Mouse (Mus musculus) macrophage (primary cell): ENCODE results near the gene D16Ertd472e. TPM values are rescaled to one million over a fixed set of nuclear protein-coding genes. Genes with fewer than 3 reads are reported as not detected.
A peak's percentile ranks its signal among the peaks of the same experiment; 100 is the strongest.

Source experiments
- H3K27ac ChIP-seq: fragments of 350-480 bp; formaldehyde crosslinking; 2 replicates; pipeline ENCODE4 v1.9.0; 2021
- H3K36me3 ChIP-seq: fragments of 350-480 bp; formaldehyde crosslinking; 2 replicates; pipeline ENCODE4 v1.9.0; 2021; ENCODE audit errors: inconsistent target
- H3K4me3 ChIP-seq: fragments of 350-480 bp; formaldehyde crosslinking; 2 replicates; pipeline ENCODE4 v1.9.0; 2021; ENCODE audit errors: inconsistent target
- H3K79me2 ChIP-seq: fragments of 350-480 bp; formaldehyde crosslinking; 2 replicates; pipeline ENCODE4 v1.9.0; 2021; ENCODE audit errors: inconsistent target
- WGBS: methylation state at CpG from one replicate; pipeline ENCODE4 v1.1.7; 2026; ENCODE audit warnings: inconsistent platforms; ENCODE audit not compliant: missing documents; 5-methylcytosine and 5-hydroxymethylcytosine counted together
- polyA plus RNA-seq: library from polyadenylated mRNA; stranded (reverse); fragments of 250-400 nt; gene quantifications from 3 replicates; pipeline ENCODE4 v1.2.4, GENCODE M21; 2018; ENCODE audit warnings: inconsistent platforms

Gene D16Ertd472e
- polyA plus RNA-seq, 1 experiment from 2014 or later: 1.3 TPM

DNA sequence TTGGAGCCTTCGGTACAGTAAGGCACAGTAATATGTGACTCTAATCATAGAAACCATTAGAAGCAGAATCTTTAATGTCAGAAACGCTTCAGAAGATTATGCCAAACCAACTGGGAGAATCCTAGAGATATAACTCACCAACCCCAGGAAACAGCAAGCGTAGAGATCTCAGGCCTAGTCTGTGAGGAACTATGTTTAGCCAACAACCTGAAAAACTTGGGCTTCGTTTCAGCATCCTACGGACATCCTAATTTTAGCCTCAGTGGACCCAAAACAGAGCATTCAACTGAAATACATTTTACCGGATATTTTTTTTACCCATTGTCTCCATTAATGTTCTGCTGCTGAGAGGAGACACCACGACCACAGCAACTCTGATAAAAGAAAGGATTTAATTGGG is 3.9 kb upstream of the D16Ertd472e start:
- no peak overlapping the region for H3K4me3 ChIP-seq
- no peaks in the 10 kb centered on the region for H3K79me2 ChIP-seq
- WGBS: 97% methylated on average over 7 of the region's 7 CpGs
- no peaks in the 10 kb centered on the region for H3K36me3 ChIP-seq
- H3K27ac ChIP-seq: no peak overlapping the region

DNA sequence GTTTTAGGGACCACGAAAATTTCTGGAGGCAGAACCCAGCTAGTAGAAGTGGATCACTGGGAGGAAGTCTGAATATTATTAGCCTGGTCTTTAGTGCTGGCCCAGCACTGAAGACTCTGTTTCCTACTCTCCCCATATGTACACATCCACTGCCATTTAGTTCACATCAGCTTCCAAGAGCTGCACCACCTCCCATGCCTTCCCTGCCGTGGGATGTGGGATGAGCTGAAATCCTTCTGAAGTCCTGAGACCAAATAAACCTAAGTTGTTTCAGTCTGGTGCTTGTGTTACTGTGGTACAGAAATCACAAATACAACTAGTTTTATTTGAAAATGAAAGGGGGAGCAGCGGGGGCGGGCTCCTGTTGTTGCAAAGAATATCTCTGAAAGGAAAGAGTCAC is 2.9 kb upstream of the D16Ertd472e start:
- 73% methylated on average over 4 of the region's 4 CpGs for WGBS
- no peaks in the 10 kb centered on the region for H3K79me2 ChIP-seq

DNA sequence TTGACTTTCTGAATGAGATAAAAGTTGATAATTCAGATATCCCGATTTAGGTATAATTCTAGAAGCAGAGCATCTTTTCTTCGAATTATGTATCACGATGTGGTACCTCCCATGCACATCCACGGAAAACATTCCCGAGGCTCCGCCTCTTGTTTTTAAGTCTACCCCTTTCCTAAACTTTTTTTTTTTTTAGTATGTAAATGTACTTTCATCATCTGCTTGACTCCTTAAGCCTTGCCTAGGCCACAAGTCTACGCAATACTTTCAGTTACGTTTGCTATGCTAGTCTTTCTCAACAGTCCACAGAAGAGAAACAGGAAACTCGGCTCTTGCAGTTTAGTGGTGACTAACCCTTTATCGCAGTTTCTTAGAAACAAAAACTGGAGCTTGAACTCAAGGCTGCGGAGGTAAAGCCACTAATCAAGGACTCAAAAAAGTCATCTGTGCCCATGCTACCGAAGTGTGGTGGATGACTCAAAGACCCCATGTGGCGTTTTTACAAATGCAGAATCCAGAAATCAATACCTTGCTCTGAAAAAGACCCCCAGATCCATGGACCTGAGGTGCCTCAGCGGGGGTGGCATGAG is 670 bp upstream of the D16Ertd472e start:
- 3% methylated on average over 14 of the region's 14 CpGs for WGBS
- Histone ChIP-seq H3K27ac (peak overlapping the region; percentile 54), H3K79me2 (no peaks in the 10 kb centered on the region), H3K4me3 (peak overlapping the region; percentile 47), H3K36me3 (no peaks in the 10 kb centered on the region)

More for the DNA sequence above, 2.9 kb upstream of the D16Ertd472e start:
- no peak overlapping the region for H3K4me3 ChIP-seq
- no peaks in the 10 kb centered on the region for H3K36me3 ChIP-seq
- no peak overlapping the region for H3K27ac ChIP-seq

DNA sequence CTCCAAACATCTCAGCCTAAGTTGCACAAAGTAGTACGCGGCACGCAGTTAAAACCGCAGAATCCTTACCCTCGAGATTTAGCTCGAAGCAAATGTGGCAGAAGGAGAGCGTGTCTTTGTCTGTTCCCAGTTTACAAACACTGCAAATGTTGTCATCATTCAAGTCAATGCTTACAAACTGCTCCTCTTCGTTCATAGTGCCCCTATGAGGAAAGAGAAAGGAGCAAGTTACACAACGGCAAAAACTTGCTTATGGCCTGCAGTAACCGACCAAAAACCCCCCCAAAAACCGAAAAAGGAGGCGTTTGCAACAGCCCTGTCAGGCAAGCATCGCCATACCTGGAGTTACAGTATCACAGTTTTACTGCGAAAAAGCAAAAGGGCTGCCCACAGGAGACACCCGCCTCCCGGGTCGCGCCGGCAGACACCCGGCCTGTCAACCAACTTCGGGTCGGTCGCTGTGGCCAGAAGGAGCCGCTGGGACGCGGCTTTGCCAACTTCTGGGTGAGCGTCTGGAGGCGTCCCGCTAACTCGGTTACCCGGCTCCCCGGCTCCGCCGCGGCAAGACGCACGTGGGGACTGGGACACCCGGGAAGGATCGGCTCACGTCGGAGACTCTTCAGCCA is 543 bp downstream of the D16Ertd472e start:
- under 1% methylated on average over 41 of the region's 41 CpGs for WGBS
- Histone ChIP-seq H3K4me3 (peak overlapping the region; percentile 57), H3K36me3 (no peaks in the 10 kb centered on the region), H3K27ac (0 out of 2 replicates have a peak overlapping the region, but pooled peaks have one; percentile 10), H3K79me2 (no peaks in the 10 kb centered on the region)

DNA sequence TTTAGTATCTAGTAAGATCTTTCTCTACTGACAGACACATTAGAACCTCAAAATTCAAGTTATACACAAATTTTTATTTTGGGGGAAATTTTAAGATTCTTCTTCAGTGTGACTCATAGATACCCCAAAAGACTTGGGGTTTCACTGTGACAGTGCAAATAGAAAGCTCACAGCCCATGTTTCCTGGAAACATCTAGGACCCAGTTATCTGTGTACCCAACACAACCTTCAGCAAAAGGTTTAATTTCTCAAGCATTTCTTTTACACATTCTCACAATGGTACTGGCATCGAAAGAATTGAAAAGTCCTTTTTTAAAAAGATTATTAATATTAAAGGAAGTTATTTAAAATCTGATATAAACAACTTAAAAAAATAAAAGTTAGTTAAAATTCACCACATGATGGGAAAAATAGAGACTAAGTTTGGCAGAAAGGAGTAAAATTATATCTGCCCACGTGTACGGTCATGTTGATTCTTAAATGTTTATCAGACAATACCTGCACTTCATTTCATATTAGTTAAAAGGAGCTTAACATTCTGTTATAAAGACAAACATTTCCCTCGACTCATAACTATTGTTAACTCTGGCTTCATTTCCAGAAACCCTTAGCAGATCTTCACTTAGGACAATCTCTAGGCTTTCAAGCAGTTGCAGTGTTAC is 1.2 kb downstream of the D16Ertd472e start:
- no peak overlapping the region for H3K27ac ChIP-seq
- no peaks in the 10 kb centered on the region for H3K36me3 ChIP-seq
- peak overlapping the region; percentile 57 for H3K4me3 ChIP-seq
- 35% methylated on average over 4 of the region's 4 CpGs for WGBS
- no peaks in the 10 kb centered on the region for H3K79me2 ChIP-seq

DNA sequence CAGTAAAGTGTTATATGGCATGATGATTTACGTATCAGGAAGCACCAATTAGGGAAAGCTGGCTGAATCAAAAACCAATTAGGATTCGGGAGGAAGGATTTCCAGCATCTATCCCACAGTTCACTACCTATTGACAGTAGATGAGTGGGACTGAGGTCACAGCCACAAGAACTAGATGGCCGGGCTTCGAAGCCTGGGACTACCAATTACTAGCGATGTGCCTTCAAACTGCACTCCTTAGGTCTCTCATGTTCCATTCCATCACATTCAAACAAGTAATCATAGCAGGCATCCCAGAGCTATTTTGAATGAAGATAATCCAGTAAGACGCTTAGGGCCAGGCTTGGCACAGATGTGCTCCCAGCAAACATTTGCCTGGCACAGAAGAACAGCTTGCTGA is 2.3 kb downstream of the D16Ertd472e start:
- Histone ChIP-seq H3K36me3 (no peaks in the 10 kb centered on the region), H3K4me3 (no peak overlapping the region), H3K27ac (no peak overlapping the region), H3K79me2 (no peaks in the 10 kb centered on the region)
- WGBS: 87% methylated on average over 6 of the region's 6 CpGs

DNA sequence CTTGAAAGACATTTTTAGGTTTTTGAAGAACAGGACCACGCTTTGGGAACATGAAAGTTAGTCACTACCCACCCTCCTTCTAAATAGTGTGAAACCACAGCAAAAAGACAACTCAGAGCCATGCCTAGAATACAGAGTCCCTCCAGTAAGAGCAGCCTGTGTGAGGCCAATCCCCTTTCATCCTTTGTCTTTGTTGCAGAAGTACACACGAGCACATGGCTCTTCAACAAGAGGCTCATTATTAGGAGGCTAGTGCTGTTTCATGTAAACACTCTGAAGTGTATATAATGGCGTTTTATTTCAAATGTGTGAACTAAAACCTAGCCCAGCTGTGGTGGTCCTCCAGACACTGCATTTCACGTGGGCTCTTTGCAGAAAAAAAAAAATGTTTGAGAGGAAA is 3.5 kb downstream of the D16Ertd472e start:
- H3K79me2 ChIP-seq: no peaks in the 10 kb centered on the region
- 73% methylated on average over 4 of the region's 4 CpGs for WGBS
- H3K4me3 ChIP-seq: no peak overlapping the region
- no peaks in the 10 kb centered on the region for H3K36me3 ChIP-seq
- H3K27ac ChIP-seq: no peak overlapping the region

DNA sequence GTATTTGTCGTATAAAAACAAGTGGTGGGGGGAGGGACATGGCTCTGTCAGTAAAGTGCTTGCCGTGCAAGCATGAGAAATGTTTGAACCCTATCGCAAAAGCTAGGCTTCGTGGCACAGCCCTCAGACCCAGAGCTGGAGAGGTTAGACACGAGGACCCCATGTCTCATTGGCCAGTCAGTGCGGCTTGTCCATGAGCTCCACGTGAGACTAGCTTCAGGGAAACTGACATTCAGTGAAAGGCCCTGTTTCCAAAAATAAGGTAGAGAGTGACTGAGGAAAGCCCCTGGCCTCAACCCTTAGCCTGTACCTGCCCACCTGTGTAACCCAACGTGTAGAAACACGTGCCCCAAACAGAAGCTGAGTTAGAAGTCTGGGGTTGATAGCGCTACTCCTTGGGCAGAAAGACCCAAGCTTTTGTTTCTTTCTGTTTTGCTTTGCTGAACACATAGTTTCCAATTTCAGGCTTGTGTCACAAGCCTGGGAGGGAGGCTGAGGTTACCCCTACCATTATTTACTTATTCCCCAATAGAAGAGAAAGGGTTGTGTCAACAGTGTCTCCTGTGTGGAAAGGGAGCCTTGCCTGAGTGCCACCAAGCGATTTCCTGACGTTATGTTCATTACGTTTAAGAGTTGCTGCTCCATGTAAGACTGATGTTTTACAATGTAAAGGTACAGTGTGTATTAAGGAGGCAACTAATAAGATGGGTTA is 12.2 kb downstream of the D16Ertd472e start:
- Histone ChIP-seq H3K36me3 (no peaks in the 10 kb centered on the region), H3K4me3 (no peak overlapping the region)

DNA sequence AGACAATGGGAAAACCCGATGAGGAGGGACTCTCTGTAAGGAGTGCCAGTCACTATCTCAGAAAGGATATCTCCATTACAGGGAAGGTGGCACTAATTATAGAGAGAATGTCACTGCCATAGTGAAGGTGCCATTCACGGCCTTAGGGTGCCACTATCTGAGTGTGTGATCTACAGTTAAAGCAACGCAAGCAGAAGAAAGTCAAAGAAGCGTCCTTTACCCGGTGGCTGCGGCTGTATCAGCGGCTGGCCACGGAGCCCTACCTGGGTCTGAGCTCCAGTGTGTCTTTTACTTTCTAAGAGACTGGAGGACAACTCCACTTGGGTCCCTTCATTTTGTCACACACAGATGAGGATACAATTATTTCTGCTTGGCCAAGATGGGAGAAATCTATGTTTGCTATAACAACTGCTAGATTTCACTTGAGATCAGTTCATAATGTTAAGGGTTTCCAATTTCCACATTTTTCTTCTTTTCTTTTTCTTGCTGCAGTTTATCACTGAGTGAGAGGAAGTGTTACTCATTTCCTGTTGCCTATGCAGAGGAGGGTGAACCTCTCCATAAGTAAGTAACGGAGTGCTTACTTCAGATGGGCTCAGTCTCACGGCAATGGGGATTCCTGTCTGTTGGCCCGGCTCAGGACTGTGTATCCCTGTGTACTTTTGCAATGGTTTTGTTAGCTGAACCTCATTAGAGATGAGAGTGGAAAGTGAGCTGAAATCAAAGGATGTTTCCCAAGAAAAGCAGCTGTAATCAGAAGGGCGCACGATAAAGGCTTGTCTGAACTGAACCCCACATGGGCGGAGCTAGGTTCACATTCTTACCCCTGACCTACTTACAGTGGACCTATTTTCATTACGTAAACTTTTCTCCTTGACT is 13.2 kb downstream of the D16Ertd472e start:
- 42% methylated on average over 15 of the region's 15 CpGs for WGBS
- Histone ChIP-seq H3K79me2 (no peaks in the 10 kb centered on the region), H3K4me3 (no peak overlapping the region), H3K27ac (peak overlapping the region; percentile 31), H3K36me3 (no peaks in the 10 kb centered on the region)

More for the DNA sequence above, 12.2 kb downstream of the D16Ertd472e start:
- WGBS: 77% methylated on average over 13 of the region's 13 CpGs
- no peaks in the 10 kb centered on the region for H3K79me2 ChIP-seq
- peak overlapping the region; percentile 31; the same call in 1 of the 2 replicates for H3K27ac ChIP-seq

DNA sequence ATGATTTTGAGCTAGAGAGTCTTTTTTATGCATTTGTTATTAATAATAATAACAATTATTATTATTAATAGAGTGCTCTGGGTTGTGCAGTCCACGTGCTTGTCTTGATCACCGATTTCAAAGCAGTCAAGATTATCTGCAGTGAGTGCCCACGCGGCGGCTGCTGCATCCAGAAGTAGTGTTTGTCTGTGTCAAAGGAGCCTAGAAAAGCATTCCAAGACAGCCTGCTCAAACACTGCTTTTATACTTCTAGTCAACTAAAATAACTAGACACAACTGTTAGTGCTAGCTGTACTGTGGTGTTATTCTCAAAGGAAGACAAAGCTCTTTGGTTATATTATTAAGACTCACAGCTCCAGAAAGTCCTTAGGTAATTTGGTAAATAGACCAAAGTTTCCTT is 15.9 kb downstream of the D16Ertd472e start:
- 98% methylated on average over 5 of the region's 5 CpGs for WGBS
- no peak overlapping the region for H3K4me3 ChIP-seq
- no peaks in the 10 kb centered on the region for H3K79me2 ChIP-seq
- no peak overlapping the region for H3K27ac ChIP-seq
- no peaks in the 10 kb centered on the region for H3K36me3 ChIP-seq

DNA sequence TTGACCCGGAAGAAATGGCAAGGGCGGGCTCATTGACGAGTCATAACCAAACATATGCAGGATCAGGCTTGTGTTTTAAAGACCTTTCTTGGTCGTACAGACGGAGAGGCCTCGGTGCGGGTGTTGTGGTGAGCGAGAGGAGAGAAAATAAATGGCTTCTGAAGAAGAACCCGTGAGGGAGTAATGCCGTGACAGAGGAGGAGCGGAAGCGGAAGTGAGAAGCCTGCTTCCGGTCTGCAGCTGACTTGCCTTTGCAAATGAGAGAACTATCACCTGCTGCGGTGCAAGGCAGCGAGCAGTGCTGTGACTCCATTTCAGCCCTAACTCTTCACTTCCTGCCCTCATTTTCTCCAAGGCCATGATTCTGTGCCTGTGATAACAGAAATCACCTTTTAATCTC is 16.4 kb downstream of the D16Ertd472e start:
- Histone ChIP-seq H3K27ac (no peak overlapping the region), H3K36me3 (no peaks in the 10 kb centered on the region), H3K4me3 (no peak overlapping the region), H3K79me2 (no peaks in the 10 kb centered on the region)
- WGBS: 70% methylated on average over 15 of the region's 15 CpGs

DNA sequence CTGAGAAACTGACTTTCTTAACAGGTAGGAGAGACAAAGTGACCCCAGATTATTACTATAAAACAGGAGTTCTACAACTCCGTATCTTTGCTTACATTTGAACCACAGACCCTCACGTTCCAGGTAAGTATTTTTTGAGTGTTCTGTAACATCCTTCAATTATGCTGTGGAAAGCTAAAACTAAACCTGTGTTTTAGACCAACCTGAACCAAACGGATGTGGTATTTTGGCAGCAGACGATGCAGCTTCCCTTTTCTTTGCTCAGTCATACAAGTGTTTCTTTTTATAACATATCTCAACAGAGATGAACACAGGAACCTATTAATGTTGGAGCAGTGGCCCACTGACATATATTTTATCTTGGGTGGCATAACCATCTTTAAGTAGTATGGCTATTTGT is 18.9 kb downstream of the D16Ertd472e start:
- no peaks in the 10 kb centered on the region for H3K79me2 ChIP-seq
- no peak overlapping the region for H3K4me3 ChIP-seq
- H3K36me3 ChIP-seq: no peaks in the 10 kb centered on the region
- 17% methylated on average over 4 of the region's 4 CpGs for WGBS
- no peak overlapping the region for H3K27ac ChIP-seq

DNA sequence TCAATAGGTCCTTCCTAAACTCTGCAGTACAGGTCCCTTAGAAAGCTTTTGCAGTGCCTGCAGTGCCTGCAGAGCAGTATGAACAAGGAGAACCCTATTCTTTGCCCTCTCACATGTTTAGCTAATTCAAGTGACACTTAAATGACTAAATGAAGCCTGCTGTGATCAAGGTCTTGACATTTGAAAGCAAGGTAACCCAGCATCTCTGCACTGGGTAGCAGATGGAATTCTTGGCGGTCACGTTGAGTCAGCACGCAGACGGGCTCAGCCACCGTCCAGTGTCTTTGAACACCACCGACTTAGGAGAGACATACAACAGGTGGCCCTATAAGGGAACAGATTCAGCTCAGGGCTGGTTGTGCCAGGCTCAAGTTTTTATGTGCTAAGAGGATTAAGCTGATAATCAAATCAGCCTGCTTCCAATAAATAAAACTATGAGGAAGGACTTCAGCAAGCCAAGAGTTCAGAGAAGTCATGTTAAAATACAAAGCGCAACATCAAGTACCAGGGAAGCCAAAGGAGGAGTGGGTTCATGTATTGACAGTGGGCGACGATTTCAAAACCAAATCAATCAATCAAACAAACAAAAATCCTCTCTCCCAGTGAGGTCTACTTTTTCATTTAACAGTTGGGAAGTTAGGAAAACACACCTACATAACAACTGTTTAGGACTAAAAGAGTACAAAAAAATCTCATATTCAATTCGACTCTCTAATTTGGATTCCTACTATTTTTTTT is 21.4 kb downstream of the D16Ertd472e start:
- no peaks in the 10 kb centered on the region for H3K79me2 ChIP-seq
- H3K27ac ChIP-seq: no peak overlapping the region
- no peaks in the 10 kb centered on the region for H3K36me3 ChIP-seq
- no peak overlapping the region for H3K4me3 ChIP-seq
- 93% methylated on average over 10 of the region's 10 CpGs for WGBS
